Mouse (Mus musculus) heart, postnatal 4 days (tissue): ENCODE measurements around the gene Telo2. TPM values are rescaled to one million over a fixed set of nuclear protein-coding genes. Genes with fewer than 3 reads are reported as not detected.
"Not testable (repeated sequence)": the region's sequence is repeated elsewhere in the genome, so short reads cannot be mapped to it uniquely, and the experiment has no call there.

ENCODE experiments used
- DNase-seq: peaks from one replicate; pipeline ENCODE4 v3.0.0; 2021
- total RNA-seq, 2 experiments: library from RNA; stranded (reverse); gene quantifications; 2 replicates each; pipeline ENCODE4 v1.2.3; 2021

The Telo2 gene
- total RNA-seq, result 10 to 100 TPM; 16.4 to 17.5 TPM

- DNase-seq, result peak; percentile 97
These were observed at the start of gene Telo2 for GRCm38 (mm10) chr17:25115664-25116432. Gene Telo2 (minus strand): TSS chr17:25115967.

- no peak for DNase-seq
These were observed 49.0 kb upstream of the Telo2 start for GRCm38 (mm10) chr17:25164770-25165169.

GRCm38 (mm10) chr17:25163387-25163786 lies 47.6 kb upstream of the Telo2 start:
- DNase-seq, result no peak

- no peak for DNase-seq
These were observed 46.4 kb upstream of the Telo2 start, which contains the start of gene Ccdc154 for GRCm38 (mm10) chr17:25162161-25162560. Gene Ccdc154 (plus strand): TSS chr17:25162461.

GRCm38 (mm10) chr17:25139960-25140359 lies 24.2 kb upstream of the Telo2 start:
- DNase-seq, result peak; percentile 22

- DNase-seq, result no peak
These were observed 23.0 kb upstream of the Telo2 start for GRCm38 (mm10) chr17:25138803-25139202.

- no peak for DNase-seq
These were observed 19.9 kb upstream of the Telo2 start for GRCm38 (mm10) chr17:25135622-25136021.

GRCm38 (mm10) chr17:25133275-25133698 lies 17.5 kb upstream of the Telo2 start, which contains the start of gene Clcn7:
Gene Clcn7 (plus strand): TSS chr17:25133391.
- DNase-seq, result peak; percentile 94

- no peak for DNase-seq
These were observed 14.3 kb upstream of the Telo2 start for GRCm38 (mm10) chr17:25130060-25130459.

GRCm38 (mm10) chr17:25127681-25128080 lies 11.9 kb upstream of the Telo2 start:
- DNase-seq, result no peak

- peak; percentile 46 for DNase-seq
These were observed 11.3 kb upstream of the Telo2 start for GRCm38 (mm10) chr17:25127079-25127478.

- DNase-seq, result not testable (repeated sequence)
These were observed 9.8 kb upstream of the Telo2 start for GRCm38 (mm10) chr17:25125442-25126060.

GRCm38 (mm10) chr17:25123979-25124378 lies 8.2 kb upstream of the Telo2 start:
- peak; percentile 32 for DNase-seq

- DNase-seq, result no peak
These were observed 4.6 kb upstream of the Telo2 start, which contains the start of gene Ptx4 for GRCm38 (mm10) chr17:25120406-25120805. Gene Ptx4 (plus strand): TSS chr17:25120760.

GRCm38 (mm10) chr17:25117263-25117662 lies 1.5 kb upstream of the Telo2 start:
- peak; percentile 29 for DNase-seq

GRCm38 (mm10) chr17:25114908-25115645 lies 690 bp downstream of the Telo2 start:
- peak; percentile 14 for DNase-seq

GRCm38 (mm10) chr17:25112423-25112810 lies 3.4 kb downstream of the Telo2 start:
- DNase-seq, result no peak

- DNase-seq, result peak; percentile 59
These were observed 3.9 kb downstream of the Telo2 start for GRCm38 (mm10) chr17:25111739-25112422.

GRCm38 (mm10) chr17:25111220-25111619 lies 4.5 kb downstream of the Telo2 start:
- no peak for DNase-seq

- DNase-seq, result no peak
These were observed 5.2 kb downstream of the Telo2 start for GRCm38 (mm10) chr17:25110590-25110989.

- DNase-seq, result peak; percentile 69
These were observed 6.2 kb downstream of the Telo2 start for GRCm38 (mm10) chr17:25109578-25109977.

GRCm38 (mm10) chr17:25107786-25108185 lies 8.0 kb downstream of the Telo2 start:
- DNase-seq, result no peak
